Mouse (Mus musculus) CD4-positive, CD25-positive, alpha-beta regulatory T cell, adult 4 months (primary cell): ENCODE measurements around the gene Pin1. TPM values are rescaled to one million over a fixed set of nuclear protein-coding genes. Genes with fewer than 3 reads are reported as not detected.
"Not testable (repeated sequence)": the region's sequence is repeated elsewhere in the genome, so short reads cannot be mapped to it uniquely, and the experiment has no call there.

Source experiments
- ATAC-seq: one replicate; pipeline ENCODE4 v1.8.0; 2017
- polyA plus RNA-seq, 2 experiments: library from polyadenylated mRNA; unstranded; fragments of 100-300 nt; shearing (Covaris generic); gene quantifications; one replicate each; pipeline ENCODE4 v1.2.1; 2017

Gene Pin1
- polyA plus RNA-seq, 2 experiments from 2014 or later, result 19.7 to 22.9 TPM

DNA sequence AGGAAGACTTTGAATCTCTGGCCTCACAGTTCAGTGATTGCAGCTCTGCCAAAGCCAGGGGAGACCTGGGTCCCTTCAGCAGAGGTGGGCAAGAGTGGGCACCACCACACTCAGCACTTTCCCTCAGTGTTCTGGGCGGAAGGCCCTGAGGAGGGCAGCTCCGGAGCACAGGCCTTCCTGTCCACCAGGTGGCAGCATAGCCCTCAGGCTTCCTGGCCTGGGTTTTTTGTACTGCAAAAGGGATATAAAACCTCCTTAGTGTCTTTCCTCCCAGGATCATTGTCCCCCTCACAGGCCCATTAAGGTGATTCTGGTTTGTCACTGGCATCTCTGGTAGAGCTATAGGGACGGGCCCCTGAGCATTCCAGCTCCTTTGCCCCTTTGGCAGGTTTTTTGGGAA, 10.4 kb downstream of the Pin1 start:
- ATAC-seq, result peak; percentile 62

DNA sequence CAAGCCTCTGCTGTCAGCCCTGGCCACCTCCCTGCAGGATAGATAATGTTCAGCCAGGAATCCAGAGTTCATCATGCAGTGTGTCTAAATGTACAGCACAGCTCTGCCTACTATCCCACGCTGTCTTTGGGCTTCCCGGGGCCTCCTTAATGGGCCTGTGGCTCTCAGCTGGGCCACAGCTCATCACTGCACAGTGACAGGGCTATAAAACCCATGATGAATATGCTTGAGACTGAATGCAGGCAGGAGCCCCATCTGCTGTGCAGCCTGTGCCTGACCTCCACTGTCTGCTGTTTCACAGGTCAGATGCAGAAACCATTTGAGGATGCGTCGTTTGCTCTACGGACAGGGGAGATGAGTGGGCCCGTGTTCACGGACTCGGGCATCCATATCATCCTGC, 11.0 kb downstream of the Pin1 start:
- no peak for ATAC-seq

- ATAC-seq, result no peak
Observed at GRCm38 (mm10) chr9:20663956-20664355, 12.1 kb downstream of the Pin1 start.

GRCm38 (mm10) chr9:20664366-20664765, 12.5 kb downstream of the Pin1 start:
- ATAC-seq, result no peak

GRCm38 (mm10) chr9:20664982-20665637, 13.2 kb downstream of the Pin1 start:
- ATAC-seq, result no peak

- ATAC-seq, result no peak
Observed at GRCm38 (mm10) chr9:20665925-20666324, 14.0 kb downstream of the Pin1 start.

GRCm38 (mm10) chr9:20666510-20667034, 14.7 kb downstream of the Pin1 start:
- no peak for ATAC-seq

DNA sequence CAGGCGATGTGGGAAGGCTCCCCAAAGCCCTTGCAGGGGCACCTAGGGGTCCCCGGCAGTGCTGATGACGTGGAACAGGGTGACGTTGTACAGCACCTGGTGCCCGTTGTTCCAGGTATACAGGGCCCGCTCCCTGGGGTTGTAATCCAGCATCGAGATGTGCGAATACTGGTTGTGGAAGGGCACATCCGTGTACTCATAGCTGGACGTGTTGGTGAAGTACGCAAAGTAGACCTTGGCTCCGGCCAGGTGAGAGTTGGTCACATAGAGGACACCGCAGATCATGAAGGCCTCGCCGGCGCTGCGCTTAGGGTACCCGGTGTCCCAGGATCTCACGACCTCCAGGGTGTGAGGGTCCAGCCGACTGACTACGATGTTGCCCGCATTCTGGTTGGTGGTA, 16.2 kb downstream of the Pin1 start:
- ATAC-seq, result no peak

DNA sequence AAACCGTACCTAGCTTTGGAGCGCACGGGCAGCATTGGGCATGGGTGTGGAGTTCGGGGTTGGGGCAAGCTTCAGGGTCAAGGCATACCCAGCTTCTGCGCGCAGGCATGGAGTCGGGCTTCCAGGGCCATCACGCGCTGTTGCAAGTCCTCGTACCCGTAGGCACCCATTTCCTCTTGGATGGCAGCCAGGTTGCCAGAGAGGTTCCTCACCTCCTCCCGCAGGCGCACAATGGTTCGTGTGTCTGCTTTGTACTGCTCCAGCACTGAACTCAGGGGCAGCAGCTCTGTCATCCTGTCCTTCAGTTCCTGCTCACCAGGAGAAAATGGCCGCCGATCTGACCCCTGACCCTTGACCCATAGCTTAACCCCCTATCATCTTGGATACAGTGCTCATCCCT, 20.2 kb downstream of the Pin1 start:
- no peak for ATAC-seq

DNA sequence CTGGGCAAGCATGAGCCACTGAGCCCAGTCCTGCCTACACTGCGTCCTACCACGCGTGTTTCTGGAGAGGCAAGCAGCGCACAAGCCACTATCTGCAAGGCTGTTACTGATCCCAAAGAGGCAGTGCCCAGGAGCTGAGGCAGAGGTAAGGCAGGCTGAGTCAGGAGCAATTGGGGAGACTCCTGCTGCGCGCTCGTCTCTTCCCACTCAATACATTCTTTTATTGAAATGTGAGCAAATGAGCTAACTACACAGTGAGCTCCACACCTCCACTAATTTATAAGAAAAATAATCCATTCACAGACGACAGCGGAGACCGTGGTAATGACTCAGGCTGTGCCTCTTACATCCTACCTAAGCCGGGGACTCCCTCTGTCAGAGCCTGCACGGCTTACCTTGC, 26.0 kb downstream of the Pin1 start:
- no peak for ATAC-seq

DNA sequence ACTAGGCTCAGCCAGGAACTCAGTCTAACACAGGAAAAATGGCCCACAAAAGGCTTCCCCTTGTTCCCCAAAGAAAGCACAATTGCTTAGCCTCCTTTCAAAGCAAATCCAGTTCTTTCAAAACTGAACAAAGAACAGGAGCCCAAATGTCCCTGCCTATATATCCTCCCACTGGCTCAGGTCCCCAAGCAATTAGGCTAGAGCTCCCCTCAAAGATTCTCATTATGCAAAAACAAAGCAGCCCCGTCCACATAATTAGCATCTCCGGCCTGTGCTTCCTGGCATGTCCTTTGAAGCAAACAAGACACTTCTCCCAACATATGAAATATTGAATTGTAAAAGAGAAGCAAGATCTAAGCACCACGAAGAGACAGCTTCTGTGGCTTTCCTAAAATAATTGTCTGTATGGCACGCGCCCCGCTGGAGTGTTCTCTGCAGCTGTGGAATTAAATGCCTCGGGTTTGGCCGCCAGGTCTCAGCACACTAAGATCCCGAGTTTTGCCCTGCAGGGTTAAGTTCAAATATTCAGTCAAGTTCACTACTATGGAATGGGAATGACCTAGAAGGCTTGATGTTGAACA, 28.6 kb downstream of the Pin1 start:
- no peak for ATAC-seq

GRCm38 (mm10) chr9:20681546-20682388, 29.9 kb downstream of the Pin1 start:
- no peak for ATAC-seq

DNA sequence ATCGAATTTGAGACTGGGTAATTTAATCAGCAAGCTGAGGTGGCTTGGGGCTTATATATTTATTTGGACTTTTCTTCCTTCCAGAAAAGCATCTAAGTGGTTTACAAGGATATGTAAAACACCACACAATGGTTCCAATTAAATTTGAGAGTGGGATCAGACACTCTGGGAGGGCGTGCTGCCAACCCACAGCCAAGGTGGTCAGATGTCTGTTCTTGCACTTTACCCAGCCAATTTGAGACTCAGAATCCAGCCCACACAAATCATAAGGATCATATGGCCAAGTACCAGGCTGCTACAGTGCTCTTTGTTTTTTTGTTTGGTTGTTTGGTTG, 30.5 kb downstream of the Pin1 start:
- ATAC-seq, result no peak

GRCm38 (mm10) chr9:20685081-20685861, 33.4 kb downstream of the Pin1 start:
- ATAC-seq, result no peak

DNA sequence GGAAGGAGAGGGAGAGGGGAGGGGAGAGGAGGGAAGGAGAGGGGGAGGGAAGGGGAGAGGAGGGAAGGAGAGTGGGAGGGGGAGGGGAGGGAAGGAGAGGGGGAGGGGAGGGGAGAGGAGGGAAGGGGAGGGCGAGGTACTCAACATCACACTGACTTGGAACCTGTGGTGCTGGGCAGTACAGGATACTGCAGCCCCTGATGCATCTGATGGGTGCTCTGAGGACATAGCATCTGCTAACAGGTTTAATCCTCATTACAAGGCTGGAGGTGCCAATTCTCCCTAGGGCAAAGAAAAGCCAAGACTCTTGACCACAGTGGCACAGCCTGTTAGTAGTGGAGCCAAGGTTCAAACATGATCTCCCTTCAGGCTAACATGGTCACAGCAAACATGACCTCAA, 37.5 kb downstream of the Pin1 start:
- no peak for ATAC-seq

DNA sequence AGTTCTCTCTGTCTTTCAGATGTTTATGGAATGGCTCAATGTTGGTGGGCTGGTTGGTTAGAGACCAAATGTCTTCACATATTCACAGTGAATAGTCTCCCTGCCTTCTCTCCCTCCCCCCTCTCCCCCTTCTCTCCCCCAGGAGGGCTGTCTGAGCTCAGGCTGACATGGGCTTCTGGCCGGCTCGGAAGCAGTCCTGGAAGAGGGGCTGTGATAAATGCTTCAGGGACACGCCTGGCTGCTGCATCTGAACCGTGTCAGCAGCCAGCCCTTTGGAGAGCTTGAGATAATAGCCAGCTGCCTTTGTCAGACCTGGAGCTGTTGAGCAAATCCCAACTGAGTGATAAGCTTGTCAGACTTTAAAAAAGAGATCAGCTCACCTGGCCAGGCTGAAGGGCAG, 38.0 kb downstream of the Pin1 start:
- ATAC-seq, result no peak

DNA sequence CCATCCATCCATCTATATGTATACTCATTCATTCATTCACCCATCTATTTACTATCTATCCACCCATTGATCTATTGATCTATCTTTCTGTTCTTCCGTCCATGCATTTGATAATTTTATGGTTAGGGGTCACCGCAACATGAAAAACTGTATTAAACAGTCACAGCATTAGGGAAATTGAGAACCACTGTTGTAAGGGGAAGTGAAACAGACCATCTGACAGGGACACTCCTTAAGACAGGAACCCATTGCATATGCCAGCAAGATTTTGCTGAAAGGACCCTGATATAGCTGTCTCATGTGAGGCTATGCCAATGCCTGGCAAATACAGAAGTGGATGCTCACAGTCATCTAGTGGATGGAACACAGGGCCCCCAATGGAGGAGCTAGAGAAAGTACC, 38.6 kb downstream of the Pin1 start:
- not testable (repeated sequence) for ATAC-seq

DNA sequence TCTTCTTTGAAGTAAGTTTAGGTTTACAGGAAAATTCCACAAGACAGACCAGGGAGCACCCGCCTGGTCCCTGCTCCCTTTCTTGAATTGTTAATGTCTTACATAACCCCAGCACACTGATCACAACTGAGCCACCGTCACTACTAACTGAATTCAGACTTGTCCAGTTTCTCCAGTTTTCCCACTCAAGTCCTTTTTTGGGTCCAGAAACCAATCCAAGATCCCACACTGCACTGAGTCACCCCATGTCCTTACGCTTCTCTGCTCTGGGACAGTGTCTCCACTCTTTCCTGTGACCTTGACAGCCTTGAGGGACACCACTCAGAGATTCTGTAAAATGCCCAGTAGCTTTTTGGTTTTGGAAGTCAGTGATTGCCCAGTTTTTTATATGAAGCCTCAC, 41.0 kb downstream of the Pin1 start:
- no peak for ATAC-seq

GRCm38 (mm10) chr9:20694721-20695235, 42.9 kb downstream of the Pin1 start:
- ATAC-seq, result no peak

DNA sequence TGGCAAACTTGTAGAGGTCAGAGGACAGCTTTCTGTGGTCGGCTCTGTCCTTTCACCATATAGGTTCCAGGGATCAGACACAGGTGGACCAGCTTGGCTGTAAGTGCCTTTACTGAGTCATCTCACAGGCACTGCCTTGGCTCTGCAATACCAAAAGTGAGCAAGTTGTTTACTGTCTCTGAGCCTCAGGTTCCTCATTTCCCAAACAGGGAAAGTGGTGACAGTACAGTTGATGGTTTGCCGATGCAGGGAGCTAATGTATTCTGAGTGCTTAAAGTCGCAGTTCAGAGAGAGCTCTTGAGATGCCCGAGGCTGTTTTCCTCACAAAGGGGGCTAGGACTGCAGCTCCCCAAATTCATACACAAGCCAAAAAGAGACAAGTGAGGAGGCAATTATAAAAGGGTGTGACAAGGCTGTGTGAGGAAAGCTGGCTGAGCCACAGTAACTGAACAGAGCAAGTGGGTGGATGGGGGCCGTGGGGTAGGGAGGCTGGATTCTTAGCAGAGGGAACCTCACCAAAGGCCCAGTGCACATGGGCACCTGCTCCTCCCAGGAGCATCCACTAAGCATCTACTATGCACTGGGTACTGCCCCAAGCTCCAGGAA, 44.3 kb downstream of the Pin1 start:
- no peak for ATAC-seq

DNA sequence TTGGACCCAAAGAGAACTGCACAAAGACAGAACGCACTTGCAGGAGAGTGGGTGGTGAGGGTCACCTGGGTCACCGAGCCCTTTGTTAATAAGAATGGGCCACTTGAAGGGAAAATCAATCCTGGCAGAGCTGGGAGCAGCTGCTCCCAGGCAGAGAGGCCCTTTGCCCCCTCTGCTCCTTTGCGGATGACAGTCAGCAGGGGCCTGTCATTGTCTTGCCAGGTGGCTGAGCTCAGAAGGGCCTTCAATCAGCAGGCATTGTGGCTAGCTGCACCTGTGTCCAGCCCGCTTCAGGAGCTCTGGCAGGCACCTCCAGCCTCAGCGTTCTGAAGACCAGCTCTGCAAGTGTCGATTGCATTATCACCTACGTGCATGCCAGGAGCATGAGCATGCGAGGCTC, 45.6 kb downstream of the Pin1 start:
- no peak for ATAC-seq

DNA sequence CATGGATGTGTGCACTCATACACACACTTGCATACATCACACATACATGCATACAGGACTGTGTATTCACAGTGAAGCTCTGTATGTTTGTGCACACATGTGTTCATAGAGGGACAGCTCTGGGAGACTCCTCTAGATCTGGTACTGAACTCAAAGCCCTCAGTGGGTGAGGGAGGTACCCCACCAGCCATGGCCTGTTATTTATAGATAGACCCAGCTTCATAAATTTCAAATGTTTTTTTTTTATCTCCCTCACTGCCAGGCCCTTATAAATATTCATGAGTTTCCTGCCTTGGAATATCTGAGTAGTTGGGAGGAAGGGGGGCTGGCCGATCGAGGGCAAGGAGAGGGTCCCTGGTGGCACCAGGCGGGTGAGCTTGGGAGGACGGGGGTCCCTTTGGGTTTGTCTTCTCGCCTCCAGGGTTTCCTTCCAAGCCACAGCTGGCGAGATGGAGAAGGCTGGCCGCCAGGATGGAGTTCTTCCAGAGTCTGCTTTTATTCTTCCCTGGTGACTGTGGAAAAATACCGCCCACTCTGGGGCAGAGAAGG, 52.0 kb downstream of the Pin1 start:
- no peak for ATAC-seq
